Mouse (Mus musculus) T-cell, adult 66 days (primary cell): ENCODE measurements around the gene Phldb2. TPM values are rescaled to one million over a fixed set of nuclear protein-coding genes. Genes with fewer than 3 reads are reported as not detected.

ENCODE experiments used
- total RNA-seq, 2 experiments: library from RNA; stranded (reverse); gene quantifications; 3 replicates in 1 of 2; 4 replicates in 1 of 2; pipeline ENCODE4 v1.2.4; 2023

The Phldb2 gene
- total RNA-seq: 1 to 10 TPM in 1 of 2 experiments, not detected in 1; 1.7 TPM

DNA sequence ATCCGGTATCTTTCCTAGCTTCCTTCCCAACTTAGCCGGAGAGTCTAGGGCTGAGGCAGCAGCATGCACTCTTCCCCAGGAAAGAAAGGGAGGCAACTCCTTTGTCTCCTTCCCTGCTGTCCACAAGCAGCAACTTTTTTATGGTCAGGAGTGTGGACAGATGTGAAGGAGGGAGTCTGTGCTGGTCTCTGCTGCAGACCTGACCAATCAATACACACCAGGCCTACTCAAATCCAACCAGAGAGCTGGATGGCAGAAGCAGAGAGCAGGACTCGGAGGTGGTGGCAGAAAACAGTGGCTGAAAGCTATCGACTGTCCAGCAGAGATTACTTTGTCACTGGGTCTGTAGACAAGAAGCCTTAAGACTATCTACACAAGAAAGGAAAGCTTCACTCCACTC lies at the start of gene Phldb2:
Phldb2 (minus strand) TSS at position 205 of the 400 bp plus-strand sequence.

DNA sequence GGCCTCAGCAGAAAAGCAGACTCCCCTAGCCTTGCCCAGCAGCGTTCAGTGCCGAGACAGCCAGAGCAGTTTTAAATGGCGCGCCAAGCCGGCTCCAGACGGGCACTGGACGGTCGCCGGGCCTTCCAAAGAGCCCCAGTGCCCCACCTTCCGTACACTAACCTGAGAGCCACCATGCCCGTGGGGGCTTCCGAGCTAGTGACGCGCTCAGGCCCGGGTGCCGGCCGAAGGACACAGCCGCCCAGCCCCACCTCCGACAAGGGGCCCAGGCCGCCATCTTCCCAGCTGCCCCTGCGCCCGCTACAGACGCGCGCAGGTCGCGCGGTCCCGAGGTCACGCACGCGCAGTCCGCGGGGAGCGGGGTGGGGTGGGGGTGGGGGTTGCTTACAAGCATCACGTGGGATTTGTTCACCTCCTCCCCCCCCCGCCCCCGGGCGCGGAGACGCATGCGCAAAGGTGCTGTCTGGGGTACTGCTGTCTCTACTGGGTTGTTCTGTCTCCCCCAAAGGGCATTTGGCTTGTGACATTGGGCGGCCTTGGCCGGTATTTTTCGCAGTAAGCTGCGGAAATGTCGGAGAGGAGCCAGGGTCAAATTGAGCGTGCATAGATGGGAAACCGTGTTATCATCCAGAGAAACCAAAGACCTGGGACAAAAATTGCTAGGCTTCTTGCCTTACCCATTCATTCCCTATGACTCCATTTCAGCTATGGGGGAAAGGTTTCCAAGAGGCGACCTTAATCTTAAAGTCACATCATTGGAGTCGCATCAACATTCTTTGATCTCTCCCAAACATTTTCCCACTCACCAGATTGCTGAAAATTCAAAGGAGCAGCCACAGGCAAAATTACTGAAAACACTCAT lies 210.6 kb downstream of the Phldb2 start, which contains the start of gene Abhd10:
Abhd10 (minus strand) TSS at position 341 of the 862 bp plus-strand sequence.

GRCm38 (mm10) chr16:45724061-45724741 lies 229.2 kb downstream of the Phldb2 start, which contains the start of gene Tagln3:
TSS of gene Tagln3 (minus strand) at chr16:45724608.

Other genes starting within 250 kb of the Phldb2 start
- not detected for gene Tagln3, start 229.0 kb downstream of the Phldb2 start, total RNA-seq
- gene Abhd10, start 210.6 kb downstream of the Phldb2 start, total RNA-seq: 10 to 100 TPM; 36.4 to 40.7 TPM
- 10 to 100 TPM; 20.2 to 23.0 TPM for gene Plcxd2, start 56.6 kb upstream of the Phldb2 start, total RNA-seq
- 10 to 100 TPM; 86.7 to 97.2 TPM for gene Cd96, start 166.7 kb upstream of the Phldb2 start, total RNA-seq
- gene Gm4737, start 201.5 kb upstream of the Phldb2 start, total RNA-seq: 10 to 100 TPM; 18.2 to 20.0 TPM